Mouse (Mus musculus): ENCODE data around the gene Lysmd4.

DNA sequence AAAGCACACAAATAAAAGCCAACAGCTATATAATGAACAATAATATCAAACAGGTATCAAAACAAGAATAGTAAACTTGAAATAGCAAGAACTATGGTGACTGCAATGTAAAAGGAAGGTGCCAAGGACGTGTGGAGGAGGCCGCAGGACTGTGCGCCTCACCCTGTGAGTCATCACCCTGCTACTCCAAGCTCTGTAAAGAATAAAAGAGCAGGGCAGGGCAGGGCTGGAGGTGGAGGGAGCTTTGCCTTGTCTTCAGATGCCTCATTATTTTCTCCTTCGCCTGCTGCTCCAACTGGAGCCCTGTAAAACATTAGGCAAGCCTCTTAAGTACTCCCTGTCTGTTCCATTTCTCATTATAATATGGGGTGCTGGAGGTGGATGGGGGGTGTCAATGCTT, 65.1 kb downstream of the Lysmd4 start:
- TF ChIP-seq CTCF (IDR thresholded peaks at IDR 0.05; ENCODE audit: borderline replicate concordance, control insufficient read depth, extremely low read depth, insufficient read depth, low read length, poor library complexity) = no peak
- no peak for TF ChIP-seq POLR2A (IDR thresholded peaks at IDR 0.05; ENCODE audit: control insufficient read depth, extremely low read depth, insufficient read depth, low read length, poor library complexity)

Measured in thymus, adult 2 months (tissue).